Mouse (Mus musculus): ENCODE measurements around the gene Sik2.

DNA sequence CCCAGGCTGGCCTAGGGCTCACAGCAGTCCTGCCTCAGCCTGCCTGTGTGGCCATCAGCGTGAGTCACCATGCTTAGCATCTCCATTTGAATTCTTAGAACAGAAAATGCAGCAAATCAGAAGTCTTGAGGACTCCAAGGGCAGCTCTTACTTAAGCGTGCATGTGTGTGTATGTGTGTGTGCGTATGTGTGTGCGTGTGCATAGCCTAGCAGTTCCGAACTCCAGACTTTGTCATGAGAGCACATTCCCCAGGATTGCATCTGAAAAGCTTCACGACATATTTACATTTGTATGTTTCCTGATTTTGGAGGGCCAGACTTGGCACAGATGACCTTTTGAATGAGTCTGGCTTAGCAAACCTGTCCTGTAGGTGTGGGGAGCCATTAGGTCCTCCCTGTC is 161.7 kb downstream of the Sik2 start:
- TF ChIP-seq CEBPB (IDR thresholded peaks at IDR 0.05; ENCODE audit: low read depth) (no peak), CTCF (IDR thresholded peaks at IDR 0.05; ENCODE audit: control insufficient read depth, insufficient read depth, insufficient read length) (no peak), FOSL1 (IDR thresholded peaks at IDR 0.05; ENCODE audit: insufficient read depth, low read length, poor library complexity, severe bottlenecking) (no peak), MAX (IDR thresholded peaks at IDR 0.05) (no peak), USF1 (IDR thresholded peaks at IDR 0.05; ENCODE audit: low read depth) (no peak), MYOG (IDR thresholded peaks at IDR 0.05; ENCODE audit: control insufficient read depth, extremely low read depth, insufficient read length) (no peak)

Measured in C2C12 (cell line).